Comparison of ENCODE assay signal across 17 mouse cellular contexts in genomic region chr11:44913806-44914205, GRCm38 (mm10).
A peak's percentile ranks its signal among the peaks of the same experiment; 100 is the strongest.
DNase-seq lines count a peak whose midpoint lies in the region; ATAC-seq and TF ChIP-seq lines count a peak whose summit lies in the region.
"Had no signal": no experiment of that assay in that cellular context is flagged by ENCODE, and none has a peak within 500 bp of the region (broad histone marks: within the 10 kb centered on the region; RNA-seq: fewer than 3 reads in every experiment).

No protein-coding gene starts in this region.

- no peak overlapping the region for H3K9ac ChIP-seq in embryonic facial prominence, embryonic 12.5 days
- H3K9ac ChIP-seq in heart, embryonic 16.5 days (ENCODE audit: low read length) = no peak overlapping the region
- no peak overlapping the region for H3K9ac ChIP-seq in limb, embryonic 13.5 days
- no peak overlapping the region for H3K9ac ChIP-seq in stomach, postnatal 0 days (ENCODE audit: low read length)
- H3K9ac ChIP-seq: embryonic facial prominence, embryonic 15.5 days; forebrain, embryonic 15.5 days; hindbrain, embryonic 13.5 days had no signal

- WGBS in embryonic facial prominence, embryonic 12.5 days = 63% methylated on average over 5 of the region's 5 CpGs
- 83% methylated on average over 5 of the region's 5 CpGs for WGBS in embryonic facial prominence, embryonic 10.5 days
- 53% methylated on average over 5 of the region's 5 CpGs for WGBS in heart, embryonic 16.5 days
- 69% methylated on average over 5 of the region's 5 CpGs for WGBS in heart, embryonic 10.5 days
- 48% methylated on average over 5 of the region's 5 CpGs for WGBS in limb, embryonic 13.5 days
- WGBS in stomach, postnatal 0 days = 68% methylated on average over 5 of the region's 5 CpGs

- H3K4me3 ChIP-seq in embryonic facial prominence, embryonic 12.5 days = no peak overlapping the region
- H3K4me3 ChIP-seq in embryonic facial prominence, embryonic 10.5 days = no peak overlapping the region
- H3K4me3 ChIP-seq in heart, embryonic 16.5 days (ENCODE audit: low read length) = no peak overlapping the region
- no peak overlapping the region for H3K4me3 ChIP-seq in heart, embryonic 10.5 days
- H3K4me3 ChIP-seq in limb, embryonic 13.5 days = no peak overlapping the region
- no peak overlapping the region for H3K4me3 ChIP-seq in stomach, postnatal 0 days (ENCODE audit: low read depth, low read length)
- H3K4me3 ChIP-seq: embryonic facial prominence, embryonic 15.5 days; forebrain, embryonic 15.5 days; hindbrain, embryonic 13.5 days had no signal

- H3K27ac ChIP-seq in embryonic facial prominence, embryonic 12.5 days = 0 out of 2 replicates have a peak overlapping the region, but pooled peaks have one; percentile 23
- no peak overlapping the region for H3K27ac ChIP-seq in embryonic facial prominence, embryonic 10.5 days (replicated peaks)
- peak overlapping the region; percentile 25; the same call in 1 of the 2 replicates for H3K27ac ChIP-seq in heart, embryonic 16.5 days (ENCODE audit: low read length)
- H3K27ac ChIP-seq in heart, embryonic 10.5 days = no peak overlapping the region
- peak overlapping the region; percentile 48; the same call in 1 of the 2 replicates for H3K27ac ChIP-seq in limb, embryonic 13.5 days
- H3K27ac ChIP-seq in stomach, postnatal 0 days (replicated peaks) = no peak overlapping the region
- H3K27ac ChIP-seq: embryonic facial prominence, embryonic 15.5 days; forebrain, embryonic 15.5 days; hindbrain, embryonic 13.5 days; hindbrain, postnatal 0 days had no signal

- 0 out of 2 replicates have a peak, but pooled peaks cover 4% of the 10 kb centered on the region for H3K36me3 ChIP-seq in embryonic facial prominence, embryonic 12.5 days
- no peaks in the 10 kb centered on the region for H3K36me3 ChIP-seq in embryonic facial prominence, embryonic 10.5 days (replicated peaks)
- no peaks in the 10 kb centered on the region for H3K36me3 ChIP-seq in heart, embryonic 16.5 days (ENCODE audit: control insufficient read depth, insufficient read depth)
- H3K36me3 ChIP-seq in heart, embryonic 10.5 days = no peaks in the 10 kb centered on the region
- peaks cover 10% of the 10 kb centered on the region for H3K36me3 ChIP-seq in limb, embryonic 13.5 days
- H3K36me3 ChIP-seq in stomach, postnatal 0 days (ENCODE audit: control insufficient read depth, insufficient read depth, low read length) = no peaks in the 10 kb centered on the region
- H3K36me3 ChIP-seq: embryonic facial prominence, embryonic 15.5 days; forebrain, embryonic 15.5 days had no signal

- H3K4me2 ChIP-seq in embryonic facial prominence, embryonic 12.5 days (replicated peaks) = no peak overlapping the region
- no peak overlapping the region for H3K4me2 ChIP-seq in heart, embryonic 16.5 days (ENCODE audit: low read depth, low read length)
- H3K4me2 ChIP-seq in limb, embryonic 13.5 days (replicated peaks) = no peak overlapping the region
- H3K4me2 ChIP-seq in stomach, postnatal 0 days (replicated peaks; ENCODE audit: low read depth) = no peak overlapping the region
- H3K4me2 ChIP-seq: embryonic facial prominence, embryonic 15.5 days; forebrain, embryonic 15.5 days; hindbrain, embryonic 13.5 days had no signal

- H3K4me1 ChIP-seq in embryonic facial prominence, embryonic 12.5 days = peaks cover 8% of the 10 kb centered on the region; the same call in 1 of the 2 replicates
- H3K4me1 ChIP-seq in embryonic facial prominence, embryonic 10.5 days = peaks cover 12% of the 10 kb centered on the region
- peaks cover 6% of the 10 kb centered on the region; the same call in 1 of the 2 replicates for H3K4me1 ChIP-seq in heart, embryonic 16.5 days (ENCODE audit: control insufficient read depth, insufficient read depth, low read length)
- H3K4me1 ChIP-seq in heart, embryonic 10.5 days = peaks cover 16% of the 10 kb centered on the region
- peaks cover 15% of the 10 kb centered on the region for H3K4me1 ChIP-seq in limb, embryonic 13.5 days
- no peaks in the 10 kb centered on the region for H3K4me1 ChIP-seq in stomach, postnatal 0 days (replicated peaks; ENCODE audit: control insufficient read depth, insufficient read depth)
- H3K4me1 ChIP-seq: embryonic facial prominence, embryonic 15.5 days; forebrain, embryonic 15.5 days had no signal

- TF ChIP-seq CTCF in stomach, postnatal 0 days (IDR thresholded peaks at IDR 0.05; ENCODE audit: low read depth) = no peak

- no peak for DNase-seq in embryonic facial prominence, embryonic 10.5 days (ENCODE audit: low spot score)
- DNase-seq in heart, embryonic 10.5 days (ENCODE audit: low spot score) = no peak
- DNase-seq in 3T3-L1 (ENCODE audit: low read depth, low spot score) = peak; percentile 42
- no peak for DNase-seq in stomach, postnatal 0 days (ENCODE audit: low spot score)
- DNase-seq: adrenal gland, postnatal 25 days; cerebellum, adult 18-20 months; cerebellum, adult 9-11 months; cerebellum, postnatal 36 days; gastrocnemius, postnatal 14 days; heart, postnatal 10 days had no signal

- H3K27me3 ChIP-seq in embryonic facial prominence, embryonic 12.5 days = 0 out of 2 replicates have a peak, but pooled peaks cover 2% of the 10 kb centered on the region
- H3K27me3 ChIP-seq in embryonic facial prominence, embryonic 10.5 days (replicated peaks; ENCODE audit: low read depth, poor library complexity, severe bottlenecking) = 0 out of 2 replicates have a peak, but pooled peaks cover 9% of the 10 kb centered on the region
- no peaks in the 10 kb centered on the region for H3K27me3 ChIP-seq in heart, embryonic 16.5 days (ENCODE audit: control insufficient read depth, insufficient read depth, low read length)
- H3K27me3 ChIP-seq in heart, embryonic 10.5 days (ENCODE audit: insufficient read depth, poor library complexity, severe bottlenecking) = no peaks in the 10 kb centered on the region
- peaks cover 4% of the 10 kb centered on the region for H3K27me3 ChIP-seq in limb, embryonic 13.5 days
- H3K27me3 ChIP-seq in stomach, postnatal 0 days (ENCODE audit: control insufficient read depth, insufficient read depth, low read length) = no peaks in the 10 kb centered on the region
- H3K27me3 ChIP-seq: embryonic facial prominence, embryonic 15.5 days; forebrain, embryonic 15.5 days; hindbrain, embryonic 13.5 days had no signal

- no peak for TF ChIP-seq EP300 in stomach, postnatal 0 days (optimal IDR thresholded peaks at IDR 0.05)

- no peaks in the 10 kb centered on the region for H3K9me3 ChIP-seq in embryonic facial prominence, embryonic 12.5 days
- no peaks in the 10 kb centered on the region for H3K9me3 ChIP-seq in embryonic facial prominence, embryonic 10.5 days
- no peaks in the 10 kb centered on the region for H3K9me3 ChIP-seq in heart, embryonic 16.5 days (replicated peaks; ENCODE audit: control insufficient read depth, low read length)
- no peaks in the 10 kb centered on the region for H3K9me3 ChIP-seq in heart, embryonic 10.5 days
- H3K9me3 ChIP-seq in limb, embryonic 13.5 days = no peaks in the 10 kb centered on the region
- H3K9me3 ChIP-seq in stomach, postnatal 0 days (ENCODE audit: control insufficient read depth, low read length) = no peaks in the 10 kb centered on the region
- H3K9me3 ChIP-seq: embryonic facial prominence, embryonic 15.5 days; forebrain, embryonic 15.5 days; hindbrain, embryonic 13.5 days had no signal

- no peak for ATAC-seq in embryonic facial prominence, embryonic 12.5 days (ENCODE audit: insufficient number of reproducible peaks, insufficient read depth, low FRiP score, low TSS enrichment)
- no peak for ATAC-seq in heart, embryonic 16.5 days (replicated peaks; ENCODE audit: extremely low read depth, insufficient read depth, low FRiP score)
- no peak for ATAC-seq in limb, embryonic 13.5 days (ENCODE audit: low FRiP score, low read depth)
- ATAC-seq in stomach, postnatal 0 days (ENCODE audit: low FRiP score, low TSS enrichment) = no peak
- ATAC-seq: forebrain, embryonic 15.5 days; hindbrain, postnatal 0 days had no signal

Comparison
In these comparisons a context has a peak if more than half of its experiments do, and no peak if none do; other contexts are left out.
1. H3K27ac ChIP-seq: peak in embryonic facial prominence, embryonic 12.5 days (single experiment), heart, embryonic 16.5 days (single experiment) and limb, embryonic 13.5 days (single experiment); none in embryonic facial prominence, embryonic 10.5 days (single experiment), heart, embryonic 10.5 days (single experiment) and stomach, postnatal 0 days (single experiment).